Mouse (Mus musculus) R1 (cell line): ENCODE data around the gene Sdad1.

Experiments used
- DNase-seq: peaks from one replicate; pipeline ENCODE4 v3.0.0-alpha.2; 2018; ENCODE audit warnings: low read depth, low spot score

Sdad1 gene

DNA sequence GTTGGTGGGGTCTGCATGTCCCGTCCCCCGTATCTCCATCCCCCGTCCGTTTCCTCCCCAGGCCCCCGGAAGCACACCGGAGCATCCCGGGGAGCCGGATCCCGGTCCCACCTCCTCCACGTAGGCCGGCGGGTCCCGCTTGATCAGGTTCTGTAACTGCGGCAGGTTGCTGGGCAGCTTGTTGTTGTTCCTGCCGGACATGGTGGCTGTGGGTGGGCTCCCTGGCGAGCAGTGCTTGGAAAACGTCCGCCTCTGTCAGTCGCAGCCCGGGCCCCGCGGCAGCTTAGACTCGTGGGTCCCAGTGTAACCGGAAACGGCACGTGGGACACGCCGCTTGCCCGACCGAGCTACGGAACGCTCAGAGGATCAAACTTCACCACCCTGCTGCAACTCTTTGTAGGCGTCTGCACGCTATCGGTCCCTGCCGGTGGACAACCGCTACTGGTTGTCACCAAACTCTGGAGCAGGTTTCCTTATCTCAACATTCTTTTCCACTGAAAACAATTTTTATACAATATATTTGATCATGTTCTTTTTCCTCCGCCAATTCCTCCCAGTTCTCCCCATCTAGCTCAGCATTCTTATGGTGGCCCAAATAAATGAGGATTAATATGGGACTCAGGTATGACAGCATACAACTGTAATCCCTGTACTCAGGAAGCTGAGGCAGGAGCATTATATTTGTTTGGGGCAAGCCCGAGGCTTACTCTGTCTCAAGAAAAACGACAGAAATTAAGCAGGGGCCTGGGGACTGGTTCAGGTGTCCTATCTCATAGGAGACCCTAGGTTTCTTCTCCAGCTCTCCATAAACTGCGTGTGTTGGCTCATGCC lies at the start of gene Sdad1:
Gene Sdad1 (minus strand): TSS at position 799 of the 831 bp plus-strand sequence.
- DNase-seq = peak; percentile 96

GRCm38 (mm10) chr5:92358767-92359455 lies 48.6 kb upstream of the Sdad1 start:
- peak; percentile 13 for DNase-seq

- peak; percentile 74 for DNase-seq
These were observed 47.8 kb upstream of the Sdad1 start for GRCm38 (mm10) chr5:92358033-92358432.

GRCm38 (mm10) chr5:92353517-92353916 lies 43.2 kb upstream of the Sdad1 start:
- DNase-seq = no peak

DNA sequence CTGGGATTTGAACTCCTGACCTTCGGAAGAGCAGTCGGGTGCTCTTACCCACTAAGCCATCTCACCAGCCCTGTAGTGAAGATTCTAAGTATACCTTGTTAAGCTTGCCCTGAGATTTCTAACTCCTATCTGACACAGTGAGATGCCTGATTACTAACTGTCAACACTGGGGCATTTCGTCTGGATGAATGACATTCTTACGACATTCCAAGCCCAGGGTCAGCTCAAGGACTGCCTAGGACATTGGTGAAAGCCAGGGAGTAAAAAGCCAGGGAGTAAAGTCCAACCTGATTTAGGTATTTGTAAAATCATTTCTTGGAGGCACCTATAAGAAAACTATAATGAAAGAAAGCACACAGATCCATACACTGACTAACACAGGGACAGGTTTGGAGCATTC lies 42.4 kb upstream of the Sdad1 start:
- peak; percentile 14 for DNase-seq

DNA sequence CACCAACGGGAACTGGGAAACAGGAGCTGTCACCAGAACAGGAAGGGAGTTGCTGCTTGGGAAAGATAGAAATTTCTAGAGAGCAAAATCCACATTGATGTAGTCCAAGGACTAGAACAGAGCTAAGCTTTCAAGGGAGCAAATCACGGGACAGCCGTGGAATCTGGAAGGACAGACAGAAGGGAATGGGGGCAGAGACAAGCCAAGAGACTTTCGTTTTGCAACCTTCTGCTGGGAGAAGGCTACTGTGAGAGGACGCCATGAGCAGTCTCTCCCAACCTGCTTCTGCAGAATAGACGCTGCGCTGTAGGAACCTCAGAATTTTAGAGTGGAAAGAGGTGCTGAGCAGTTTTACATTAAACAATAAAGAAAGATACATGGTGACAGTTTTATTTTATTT lies 39.5 kb upstream of the Sdad1 start:
- DNase-seq = no peak

DNA sequence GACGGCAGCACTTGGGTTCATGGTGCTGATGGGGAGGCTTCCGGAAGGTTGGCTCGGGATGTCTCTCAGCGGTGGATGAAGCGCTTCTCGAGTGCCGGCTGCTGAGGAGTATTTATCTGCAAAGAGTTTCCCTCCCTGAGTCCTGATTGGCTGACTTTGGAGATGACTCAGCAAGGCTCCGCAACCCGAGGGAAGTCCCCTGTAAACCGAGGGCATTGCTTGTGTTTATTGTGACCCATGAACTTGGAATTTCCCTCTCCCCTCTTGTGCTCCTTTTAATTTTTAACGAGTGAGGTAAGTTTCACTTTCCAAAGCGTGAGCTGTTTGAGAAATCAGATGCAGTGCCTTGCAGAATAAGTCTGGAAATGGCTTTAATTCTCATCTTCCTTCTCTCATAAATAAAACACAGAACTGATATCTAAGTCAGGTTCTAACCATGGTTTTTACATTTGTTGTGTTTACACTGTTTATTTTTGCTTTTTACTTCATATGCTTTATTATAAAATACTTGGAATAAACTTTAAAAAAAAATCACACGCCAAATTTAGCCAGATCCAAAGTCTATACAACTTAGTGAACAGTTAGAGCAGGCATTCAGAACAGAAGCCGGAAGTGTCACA lies 38.6 kb upstream of the Sdad1 start, which contains the start of gene Cxcl10:
Gene Cxcl10 (minus strand): TSS at position 96 of the 620 bp plus-strand sequence.
- DNase-seq = peak; percentile 82

DNA sequence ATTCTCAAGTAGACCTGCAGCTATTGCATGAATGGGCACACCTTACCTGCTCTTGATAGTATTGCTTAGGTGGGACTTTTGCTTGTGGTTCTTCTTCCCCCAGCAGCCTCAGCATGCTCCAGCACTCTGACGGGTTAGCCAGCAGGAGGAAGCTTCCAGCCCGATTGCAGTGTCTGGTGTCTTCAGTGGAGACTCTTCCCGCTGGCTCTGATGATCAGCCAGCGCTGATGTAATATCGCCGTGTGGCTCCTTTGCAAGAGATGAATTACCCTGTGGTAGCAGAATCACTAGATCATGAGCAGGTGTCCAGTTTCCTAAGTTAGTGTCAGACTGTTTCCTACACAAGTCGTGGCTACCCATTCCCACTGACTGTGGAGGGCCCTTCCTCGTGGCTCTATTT lies 34.7 kb upstream of the Sdad1 start:
- no peak for DNase-seq

GRCm38 (mm10) chr5:92340606-92341005 lies 30.3 kb upstream of the Sdad1 start:
- no peak for DNase-seq

- DNase-seq = no peak
These were observed 26.5 kb upstream of the Sdad1 start for GRCm38 (mm10) chr5:92336743-92337142.

- DNase-seq = no peak
These were observed 22.1 kb upstream of the Sdad1 start for GRCm38 (mm10) chr5:92332359-92332840.

DNA sequence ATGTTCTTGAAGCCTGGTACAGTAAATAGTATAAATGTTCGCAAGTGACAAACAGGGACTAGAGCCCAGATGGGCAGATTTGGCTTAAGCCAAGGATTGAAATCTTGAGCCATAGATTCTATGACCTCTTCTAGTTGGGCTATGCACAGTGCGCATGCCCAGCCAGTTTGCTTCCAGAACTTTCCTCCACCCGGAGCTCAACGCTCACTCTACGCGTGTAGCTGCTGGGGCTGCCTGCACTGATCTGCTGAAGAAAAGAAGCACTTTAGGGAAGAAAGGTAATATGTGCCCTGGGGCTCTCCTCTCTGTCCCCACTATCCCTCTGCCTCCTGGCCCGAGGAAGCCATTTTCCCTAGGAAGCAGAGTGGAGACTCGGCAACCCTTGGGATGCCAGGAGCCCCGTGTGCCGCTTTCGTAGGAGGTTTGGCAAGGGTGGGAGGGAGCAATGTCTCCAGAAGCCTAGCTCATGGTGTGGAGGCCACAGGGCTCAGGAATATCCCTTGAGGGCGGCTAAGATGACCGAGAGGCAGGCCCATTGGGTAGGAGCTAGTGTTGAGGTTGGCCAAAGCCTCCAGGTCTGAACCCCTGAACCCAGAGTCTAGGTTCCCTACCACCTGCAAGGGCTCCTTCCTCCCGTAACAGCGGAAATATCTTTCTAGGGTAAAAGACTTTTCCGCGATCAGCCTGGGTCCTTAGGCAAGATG lies 21.5 kb upstream of the Sdad1 start, which contains the start of gene Art3:
Gene Art3 (plus strand): TSS at position 193 of the 704 bp plus-strand sequence.
- no peak for DNase-seq

DNA sequence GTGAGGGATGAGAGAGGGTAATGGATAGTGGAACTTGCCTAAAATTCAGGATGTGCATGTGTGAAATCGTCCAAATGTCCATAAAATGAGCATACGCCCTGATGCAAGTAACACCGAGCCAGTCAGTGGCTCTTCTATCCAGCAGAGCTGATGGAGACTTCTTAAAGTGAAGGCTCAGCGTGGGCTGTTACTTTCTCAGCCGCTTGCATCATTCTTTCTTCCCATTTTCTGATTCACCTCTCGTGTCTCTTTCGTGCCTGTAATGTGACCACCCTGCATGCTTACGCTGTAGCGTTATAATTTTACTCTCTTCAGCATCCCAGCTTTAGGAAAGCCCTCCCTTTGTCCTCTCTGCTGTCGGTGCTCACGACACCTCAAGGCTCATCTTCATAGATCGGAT lies 20.8 kb upstream of the Sdad1 start:
- DNase-seq = no peak

DNA sequence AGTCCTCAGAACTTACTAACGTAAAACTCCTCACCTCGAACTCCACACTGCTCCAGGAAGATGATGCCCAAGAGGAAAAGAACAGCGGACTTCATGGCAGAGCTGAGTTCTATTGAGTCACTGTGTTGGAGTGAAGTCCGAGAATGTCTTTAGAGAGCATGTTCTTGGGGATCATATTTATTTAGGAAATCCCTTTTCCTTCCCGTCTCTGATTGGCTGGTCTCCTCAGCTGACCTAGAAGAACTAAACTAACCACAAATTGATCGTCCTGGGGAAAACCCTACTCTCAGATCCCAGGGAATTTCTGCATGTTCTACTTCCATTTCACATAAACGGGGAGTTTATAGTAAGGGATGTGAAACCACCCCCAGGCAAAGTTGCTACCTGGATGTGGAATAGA lies 17.6 kb upstream of the Sdad1 start, which contains the start of gene Cxcl9:
Gene Cxcl9 (minus strand): TSS at position 151 of the 400 bp plus-strand sequence.
- no peak for DNase-seq

GRCm38 (mm10) chr5:92327367-92327766 lies 17.1 kb upstream of the Sdad1 start:
- no peak for DNase-seq

DNA sequence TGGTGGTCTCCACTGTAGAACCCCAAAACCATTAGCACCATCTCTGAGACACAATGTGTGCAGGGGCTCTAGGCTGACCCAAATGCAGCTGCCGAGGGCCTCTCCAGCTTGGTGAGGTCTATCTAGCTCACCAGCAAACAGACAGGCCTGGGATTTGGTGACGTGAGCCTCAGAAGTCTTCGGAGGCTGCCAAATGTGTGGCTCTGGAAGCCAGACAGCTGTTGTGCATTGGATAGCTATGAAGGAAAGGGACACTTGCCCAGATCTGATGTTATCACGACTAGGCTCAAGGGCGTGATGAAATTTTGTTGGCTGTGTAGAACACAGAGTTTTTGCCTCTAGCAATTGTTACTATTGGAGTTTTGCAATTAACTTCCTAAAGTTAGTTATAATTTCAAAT lies 13.0 kb upstream of the Sdad1 start:
- DNase-seq = no peak

DNA sequence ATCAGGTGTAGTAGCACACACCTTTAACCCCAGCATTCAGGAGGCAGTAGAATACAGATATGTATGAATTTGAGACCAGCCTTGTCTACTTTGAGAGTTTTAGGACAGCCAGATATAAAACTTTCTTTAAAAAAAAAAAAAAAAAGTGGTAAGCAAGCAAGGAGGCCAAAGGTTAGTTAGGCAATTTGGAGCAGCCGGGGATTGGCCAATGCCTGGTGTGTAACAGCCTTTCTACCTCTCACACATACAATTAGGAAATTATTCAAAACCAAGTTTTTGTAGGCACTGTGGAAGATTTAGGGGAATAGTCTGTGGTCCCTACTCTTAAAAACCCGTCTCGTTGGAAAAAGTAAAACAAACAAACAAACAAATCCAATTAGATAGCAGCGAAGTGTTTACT lies 12.3 kb upstream of the Sdad1 start:
- no peak for DNase-seq

DNA sequence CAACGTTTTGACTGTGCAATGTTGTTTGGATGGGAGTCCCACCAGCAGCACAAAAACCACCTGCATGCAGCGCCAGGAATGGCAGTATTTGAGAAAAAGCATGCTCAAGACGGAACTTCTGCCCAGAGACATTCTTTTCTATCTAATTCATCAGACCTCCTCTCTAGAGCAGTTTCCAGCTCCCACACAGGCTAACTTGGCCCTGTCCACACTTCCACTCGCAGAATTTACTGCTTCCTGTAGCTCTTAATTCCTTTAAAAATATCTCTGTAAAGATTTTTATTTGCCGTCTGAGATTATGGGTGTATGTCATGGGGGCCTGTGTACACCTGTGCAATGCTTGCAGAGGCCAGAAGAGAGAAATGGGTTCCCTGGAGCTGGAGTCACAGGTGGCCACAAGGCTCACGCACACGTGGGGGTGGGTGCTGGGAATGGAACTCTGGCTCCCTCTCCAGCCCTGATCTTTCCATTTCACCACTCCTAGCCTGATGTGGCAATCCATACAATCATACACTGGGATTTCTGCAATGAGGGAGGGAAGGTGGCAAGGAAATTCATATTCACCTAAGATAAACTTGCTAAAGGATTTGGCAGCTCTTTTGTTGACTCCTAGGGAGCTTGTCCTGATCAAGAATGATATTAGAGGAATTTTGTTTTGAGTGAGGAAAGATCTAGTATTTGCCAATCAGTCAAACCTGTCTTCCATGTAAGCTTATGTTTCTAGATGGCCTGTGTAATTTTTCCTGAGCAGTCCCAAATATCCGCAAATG lies 11.5 kb upstream of the Sdad1 start:
- DNase-seq = no peak

DNA sequence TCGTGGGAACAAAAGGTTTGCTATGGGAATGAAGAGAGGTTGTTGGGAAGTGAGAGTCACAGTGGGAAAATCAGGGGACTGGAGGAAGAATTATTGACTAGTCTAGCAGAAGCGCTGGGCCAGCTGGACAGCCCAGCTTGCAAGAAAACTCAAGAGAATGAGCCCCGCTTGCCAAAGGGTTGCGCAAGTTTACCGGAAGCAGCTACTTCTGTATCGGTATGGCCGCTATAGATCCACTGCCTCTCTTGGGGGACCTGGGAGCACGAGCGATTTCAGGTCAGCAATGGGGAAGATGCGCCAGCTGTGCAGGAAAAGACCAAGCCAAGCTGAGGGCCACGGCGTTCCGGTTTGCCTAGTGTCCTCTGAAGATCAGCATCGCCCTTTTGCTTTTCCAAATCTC lies 8.3 kb upstream of the Sdad1 start:
- no peak for DNase-seq

DNA sequence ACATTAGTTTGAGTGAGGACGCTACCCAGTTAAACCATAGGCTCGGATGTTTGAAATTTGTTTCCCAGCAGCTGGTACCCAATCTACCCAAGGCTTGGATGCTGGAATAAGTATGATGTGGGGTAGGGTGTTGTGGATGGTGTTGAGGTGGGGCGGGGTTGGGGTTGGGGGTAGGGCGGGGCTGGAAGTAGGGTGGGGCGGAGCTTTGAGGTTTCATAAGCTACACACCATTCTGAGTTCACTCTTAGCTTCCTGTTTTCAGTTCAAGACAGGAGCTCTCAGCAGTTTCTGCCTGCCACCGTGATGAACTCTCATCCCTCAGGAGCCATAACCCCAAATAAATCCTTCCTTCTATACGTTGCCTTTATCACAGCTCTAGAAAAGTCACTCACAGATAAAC lies 7.8 kb upstream of the Sdad1 start:
- no peak for DNase-seq

DNA sequence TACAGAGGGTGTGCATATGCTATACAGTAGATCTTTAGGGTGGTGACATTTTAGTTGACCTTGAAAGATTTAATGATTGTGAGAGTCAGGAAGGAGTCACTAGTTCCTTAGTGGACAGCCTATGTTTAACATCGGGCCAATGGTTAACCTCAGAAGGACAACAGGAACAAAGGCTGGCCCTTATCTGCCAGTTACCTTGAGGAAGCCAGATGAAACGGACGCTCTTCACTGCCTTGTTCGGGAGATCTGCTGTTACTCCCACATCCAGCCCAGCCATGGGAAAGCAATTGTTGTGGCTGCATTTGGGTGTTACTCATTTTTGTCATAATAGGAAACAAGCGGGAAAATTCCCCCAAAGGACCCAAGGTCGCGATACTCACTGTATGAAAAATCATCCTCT lies 3.5 kb upstream of the Sdad1 start:
- DNase-seq = no peak
